Mouse (Mus musculus): ENCODE measurements around the gene Nrg3.

DNA sequence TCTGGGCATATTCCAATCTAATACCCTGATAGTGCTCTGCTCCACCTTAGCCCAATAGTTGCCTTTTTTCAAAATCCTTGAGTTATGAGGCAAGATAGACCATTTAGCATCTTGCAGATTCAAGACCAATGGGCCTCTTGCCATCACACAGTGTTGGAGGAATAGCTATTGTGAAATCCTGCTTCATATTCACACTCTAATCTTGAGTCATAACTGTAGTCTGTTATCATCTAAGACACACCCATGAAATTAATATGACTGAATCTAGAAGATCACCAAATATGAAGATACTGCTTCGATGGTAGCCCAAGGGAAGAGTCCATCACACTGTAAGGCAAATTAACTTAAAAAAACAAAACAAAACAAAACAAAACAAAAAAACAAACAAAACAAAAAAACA lies 937.7 kb downstream of the Nrg3 start:
- TF ChIP-seq POLR2A (IDR thresholded peaks at IDR 0.05; ENCODE audit: control insufficient read depth in 1 of 2, insufficient read depth in 1 of 2, low read depth in 1 of 2, low read length in 2 of 2, poor library complexity in 1 of 2) = no peak
- TF ChIP-seq CTCF (IDR thresholded peaks at IDR 0.05 in 2 of 3, conservative IDR thresholded peaks at IDR 0.05 in 1 of 3; ENCODE audit: control insufficient read depth in 1 of 3, insufficient read depth in 1 of 3, low read depth in 2 of 3, low read length in 3 of 3, poor library complexity in 1 of 3, severe bottlenecking in 1 of 3) = no peak
- TF ChIP-seq RAD21 (IDR thresholded peaks at IDR 0.05; ENCODE audit: low read depth, low read length) = no peak
- no peak for TF ChIP-seq TAL1 (IDR thresholded peaks at IDR 0.05; ENCODE audit: low read length)
- no peak for TF ChIP-seq MYC (IDR thresholded peaks at IDR 0.05; ENCODE audit: low read depth, low read length)
- no peak for TF ChIP-seq MYB (IDR thresholded peaks at IDR 0.05; ENCODE audit: low read depth, low read length)
- TF ChIP-seq EP300 (IDR thresholded peaks at IDR 0.05; ENCODE audit: low read depth in 1 of 2, low read length in 2 of 2) = peak; percentile 58 to 59; a peak in 3 of 4 replicates
- TF ChIP-seq MXI1 (IDR thresholded peaks at IDR 0.05; ENCODE audit: low read depth, low read length) = no peak

Data from MEL (cell line).